Mouse (Mus musculus) layer of hippocampus, adult 9-11 months (tissue): ENCODE measurements at regions not wholly inside any gene's neighbourhood (a gene's known extent, or its start where the extent isn't known, plus 50 kb on each side); places are given as distances from the start of the nearest gene placed in this dataset.

ENCODE experiments used
- DNase-seq: peaks from one replicate; pipeline ENCODE4 v3.0.0; 2022

- DNase-seq, result no peak
Measured at GRCm38 (mm10) chr11:93808431-93808830, 77.1 kb downstream of the Utp18 start.

GRCm38 (mm10) chr11:93807205-93807604, 78.4 kb downstream of the Utp18 start:
- no peak for DNase-seq

- no peak for DNase-seq
Measured at GRCm38 (mm10) chr11:93771143-93771940, 114.2 kb downstream of the Utp18 start.

GRCm38 (mm10) chr11:93765961-93766360, 119.6 kb downstream of the Utp18 start:
- no peak for DNase-seq

- DNase-seq, result peak; percentile 70
Measured at GRCm38 (mm10) chr11:93762832-93763530, 122.6 kb downstream of the Utp18 start.

GRCm38 (mm10) chr11:93757825-93758224, 127.7 kb downstream of the Utp18 start:
- no peak for DNase-seq

- no peak for DNase-seq
Measured at GRCm38 (mm10) chr11:93736618-93737017, 148.9 kb downstream of the Utp18 start.

- DNase-seq, result no peak
Measured at GRCm38 (mm10) chr11:93733568-93734185, 151.9 kb downstream of the Utp18 start.

GRCm38 (mm10) chr11:93729119-93729518, 156.4 kb downstream of the Utp18 start:
- DNase-seq, result no peak

GRCm38 (mm10) chr11:93725242-93725641, 160.3 kb downstream of the Utp18 start:
- no peak for DNase-seq

GRCm38 (mm10) chr11:93719141-93719540, 166.4 kb downstream of the Utp18 start:
- no peak for DNase-seq

GRCm38 (mm10) chr11:93709686-93710085, 175.9 kb downstream of the Utp18 start:
- DNase-seq, result no peak

GRCm38 (mm10) chr11:93696982-93697541, 188.5 kb downstream of the Utp18 start:
- no peak for DNase-seq

- DNase-seq, result no peak
Measured at GRCm38 (mm10) chr11:93696096-93696890, 189.3 kb downstream of the Utp18 start.

GRCm38 (mm10) chr11:93683691-93684090, 201.9 kb downstream of the Utp18 start:
- no peak for DNase-seq

GRCm38 (mm10) chr11:93676299-93676698, 209.3 kb downstream of the Utp18 start:
- no peak for DNase-seq

- no peak for DNase-seq
Measured at GRCm38 (mm10) chr11:93672025-93672424, 213.5 kb downstream of the Utp18 start.

- no peak for DNase-seq
Measured at GRCm38 (mm10) chr11:93661657-93662056, 223.9 kb downstream of the Utp18 start.

- DNase-seq, result no peak
Measured at GRCm38 (mm10) chr11:93660379-93660778, 225.2 kb downstream of the Utp18 start.

GRCm38 (mm10) chr11:93658719-93659118, 226.8 kb downstream of the Utp18 start:
- DNase-seq, result no peak

- no peak for DNase-seq
Measured at GRCm38 (mm10) chr11:93655602-93656239, 229.8 kb downstream of the Utp18 start.

- peak; percentile 20 for DNase-seq
Measured at GRCm38 (mm10) chr11:93653401-93653800, 232.2 kb downstream of the Utp18 start.
